Mouse (Mus musculus) layer of hippocampus, postnatal 10 days (tissue): ENCODE results near the gene Tspan9. TPM values are rescaled to one million over a fixed set of nuclear protein-coding genes. Genes with fewer than 3 reads are reported as not detected.

Experiments
- DNase-seq, 2 experiments: peaks; one replicate each; pipeline ENCODE4 v3.0.0; 2021; ENCODE audit warnings: low spot score in 2 of 2
- total RNA-seq, 2 experiments: library from RNA; stranded (reverse); gene quantifications; 2 replicates each; pipeline ENCODE4 v1.2.3; 2021

Tspan9 gene
- total RNA-seq, 2 experiments from 2014 or later = 79.8 to 84.6 TPM

DNA sequence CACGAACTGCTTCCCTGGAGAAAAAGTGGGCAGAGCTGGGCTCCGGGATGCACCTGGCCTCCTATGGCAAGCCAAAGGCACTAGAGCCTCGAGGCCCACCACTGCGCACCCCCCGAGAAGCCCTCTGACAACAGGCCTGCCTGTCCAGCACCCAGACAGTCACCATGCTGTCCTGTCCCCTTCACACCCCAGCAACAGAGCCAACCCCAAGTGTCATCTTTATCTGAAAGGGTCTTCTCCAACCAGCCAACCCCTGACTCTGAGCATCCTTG, 121.5 kb downstream of the Tspan9 start:
- no peak for DNase-seq

DNA sequence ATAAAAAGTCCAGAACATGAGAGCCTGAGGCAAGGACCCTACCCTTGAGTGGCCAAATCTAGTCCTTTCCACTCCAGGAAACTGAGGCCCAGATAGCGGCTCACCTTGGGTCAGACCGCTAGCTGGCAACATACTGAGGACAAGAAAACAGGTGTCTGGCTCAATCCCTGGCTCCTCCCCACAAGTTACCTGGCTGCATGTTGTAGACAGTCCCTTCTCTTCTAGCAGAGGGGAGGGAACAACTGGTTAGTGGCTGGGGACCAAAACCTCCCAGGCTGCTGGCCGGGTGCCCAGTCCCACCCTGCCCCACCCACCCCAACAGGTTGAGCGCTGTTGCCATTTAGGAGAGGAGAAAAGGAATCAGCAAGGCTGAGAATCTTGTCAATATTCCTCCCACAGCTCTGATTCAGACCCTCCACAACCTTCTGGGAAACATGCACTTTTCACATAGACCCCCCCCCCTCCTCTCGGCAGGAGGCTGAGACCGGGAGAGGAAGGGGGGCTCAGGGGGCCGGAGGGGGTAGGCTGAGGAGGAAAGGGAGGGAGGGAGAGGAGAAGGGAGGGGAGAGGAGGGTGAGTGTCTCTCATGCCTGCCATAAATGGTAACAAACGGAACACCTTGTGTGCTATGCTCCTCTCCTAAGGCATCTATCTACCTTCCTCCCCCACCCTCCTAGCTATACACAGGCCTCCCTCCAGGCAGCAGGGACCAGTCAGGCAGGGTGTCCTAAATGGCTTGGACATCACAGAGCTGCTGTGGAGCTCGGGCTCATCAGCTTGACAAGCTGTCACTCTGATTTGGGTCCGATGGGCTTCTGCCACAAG, 122.1 kb downstream of the Tspan9 start:
- DNase-seq = no peak

DNA sequence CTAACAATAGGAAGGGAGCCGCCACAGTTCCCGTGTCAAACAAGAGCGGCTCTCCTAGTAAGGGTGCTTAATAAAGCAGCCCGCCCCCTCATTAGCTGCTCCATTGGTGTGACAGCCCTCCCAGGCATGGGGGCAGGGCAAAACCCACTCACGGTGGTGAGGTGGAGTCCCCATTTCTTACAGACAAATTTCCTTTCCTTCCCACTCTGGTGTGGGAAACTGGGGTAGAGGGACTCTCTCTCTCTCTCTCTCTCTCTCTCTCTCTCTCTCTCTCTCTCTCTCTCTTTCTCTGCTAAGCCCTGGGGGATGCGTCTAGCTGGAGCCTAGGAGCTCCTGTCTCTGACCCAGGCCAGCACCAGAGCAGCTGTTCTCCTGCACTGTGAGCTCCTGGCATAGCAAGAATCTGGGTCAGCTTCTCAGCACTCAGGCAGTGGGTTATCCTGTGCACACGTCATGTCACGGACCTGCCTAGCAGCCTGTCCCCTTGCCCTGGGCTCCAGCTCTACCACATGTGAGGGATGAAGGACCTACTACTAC, 122.8 kb downstream of the Tspan9 start:
- DNase-seq = no peak

DNA sequence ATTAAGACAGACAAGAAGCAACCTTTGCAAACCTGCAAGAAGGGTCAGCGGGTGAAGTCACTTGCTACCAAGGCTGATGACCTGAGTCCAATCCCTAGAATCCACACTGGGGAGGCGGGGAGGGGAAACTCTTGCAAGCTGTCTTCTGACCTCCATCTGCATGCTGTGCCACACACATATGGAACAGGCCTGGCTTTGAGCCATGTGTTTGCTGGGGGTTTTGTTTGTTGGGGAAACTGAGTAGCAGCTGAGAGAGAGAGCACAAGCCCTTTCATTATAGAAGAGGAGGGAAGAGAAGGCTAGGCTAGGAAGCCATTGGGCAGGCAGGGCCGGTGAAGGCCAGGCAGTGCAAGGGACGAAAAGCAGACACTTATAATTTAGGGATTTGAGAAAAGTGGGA, 123.3 kb downstream of the Tspan9 start:
- DNase-seq = no peak

DNA sequence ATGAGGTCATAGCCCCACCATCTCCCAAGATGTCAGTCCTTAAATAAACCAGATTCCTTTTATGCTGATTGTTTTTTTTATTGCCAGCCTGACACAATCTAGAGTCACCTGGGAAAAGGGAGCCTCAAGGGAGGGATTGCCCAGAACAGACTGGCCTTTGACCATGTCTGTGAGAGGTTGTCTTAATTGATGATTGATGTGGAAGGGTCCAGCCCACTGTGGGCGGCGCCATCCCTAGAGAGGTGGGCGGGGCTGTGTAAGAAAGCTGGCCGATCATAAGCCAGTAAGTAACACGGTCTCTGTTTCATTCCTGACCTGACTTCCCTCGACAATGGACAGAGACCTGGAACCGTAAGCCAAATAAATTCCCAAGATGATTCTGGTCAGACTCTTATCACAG, 124.3 kb downstream of the Tspan9 start:
- no peak for DNase-seq

DNA sequence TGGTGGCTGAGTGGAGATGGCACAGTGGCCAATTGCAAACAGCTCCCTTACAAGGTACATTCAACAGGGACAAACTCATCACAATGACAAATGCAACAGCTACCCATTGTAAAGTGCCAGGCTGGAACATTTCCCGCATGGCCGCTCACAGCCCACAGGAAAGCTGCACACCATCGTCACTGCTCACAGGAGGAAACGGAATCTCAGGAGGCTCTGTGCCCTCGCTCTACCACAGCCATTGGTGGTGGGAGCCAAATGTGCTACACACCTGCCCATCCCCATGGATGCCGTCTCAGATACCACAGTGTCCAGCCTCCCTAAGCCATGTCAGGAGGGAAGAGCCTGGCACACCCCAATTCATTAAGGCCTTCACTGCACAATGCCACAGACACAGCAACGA, 128.1 kb downstream of the Tspan9 start:
- no peak for DNase-seq

DNA sequence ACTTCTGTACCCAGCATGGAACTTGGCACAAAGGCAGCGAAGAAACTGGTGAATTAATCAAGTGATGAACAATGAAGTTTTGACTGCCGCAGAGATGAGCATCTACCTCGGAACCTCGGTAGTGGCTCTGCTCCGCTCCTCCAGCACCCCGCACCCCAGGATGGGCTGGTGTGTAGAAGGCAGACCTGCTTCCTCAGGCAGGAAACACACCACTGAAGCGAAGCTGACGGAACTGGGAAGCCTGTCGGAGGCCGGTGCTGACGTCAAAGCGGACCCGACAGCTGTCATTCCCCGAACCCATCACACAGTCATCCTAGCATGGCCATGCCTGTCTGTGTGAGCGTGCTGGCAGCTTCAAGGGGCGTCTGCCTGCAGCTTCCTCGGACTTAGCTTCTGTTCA, 131.6 kb downstream of the Tspan9 start:
- DNase-seq = no peak

DNA sequence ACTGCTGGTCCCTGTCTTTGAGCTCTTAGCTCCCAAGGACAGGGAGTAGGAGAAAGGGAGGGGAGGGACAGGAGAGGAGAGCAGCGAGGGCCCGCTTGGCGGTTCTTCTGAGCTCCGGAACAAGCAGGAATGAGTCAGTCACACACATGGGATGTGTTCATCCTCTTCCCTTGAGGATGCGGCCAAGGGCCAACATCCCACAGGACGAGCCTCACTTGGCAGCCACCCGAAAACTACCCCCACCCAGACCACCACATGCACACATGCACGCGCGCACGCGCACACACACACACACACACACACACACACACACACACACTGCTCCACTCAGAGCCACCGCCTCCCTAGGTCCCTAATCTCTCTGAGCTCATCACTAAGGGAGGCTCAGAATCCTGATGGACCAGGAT, 132.3 kb downstream of the Tspan9 start:
- DNase-seq = no peak

DNA sequence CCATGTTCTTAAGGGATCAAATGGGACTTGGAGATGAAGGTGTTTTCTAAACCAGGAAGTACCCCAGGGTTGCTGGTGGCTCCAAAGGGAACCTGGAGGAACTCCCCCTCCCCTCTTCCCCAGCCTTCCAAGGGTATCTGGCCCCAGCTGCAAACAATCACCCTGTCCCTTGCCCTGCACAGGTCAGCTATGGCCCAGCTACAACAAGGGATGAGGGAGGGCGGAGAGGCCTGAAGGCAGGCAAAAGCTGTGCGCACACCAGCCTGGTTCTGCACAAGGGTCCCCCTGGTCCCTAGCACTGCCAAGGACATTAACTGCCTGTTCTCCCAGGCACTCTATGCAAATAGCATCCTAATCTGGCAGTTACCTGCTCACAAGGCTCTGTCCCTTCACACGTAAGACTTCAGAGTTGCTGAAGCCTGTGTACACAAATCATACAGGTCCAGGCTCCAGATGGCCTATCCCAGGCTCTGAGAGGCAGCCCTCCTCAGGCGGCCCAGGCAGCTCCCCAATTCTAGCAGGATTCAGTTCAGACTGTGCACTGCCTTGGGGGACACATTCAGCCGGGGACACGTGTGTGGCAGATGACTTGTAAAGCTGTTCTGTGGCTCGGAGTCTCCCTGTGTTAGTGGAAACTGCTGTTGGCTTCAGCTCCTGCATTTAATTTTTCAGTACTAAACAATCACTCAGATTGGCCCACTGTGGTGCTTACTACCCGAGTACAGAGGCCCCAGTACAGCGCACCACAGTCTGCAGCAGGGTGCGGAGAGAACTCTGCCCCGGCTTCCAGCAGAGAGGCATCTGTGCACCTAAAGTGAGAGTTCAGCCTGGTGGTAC, 133.0 kb downstream of the Tspan9 start:
- DNase-seq = no peak

DNA sequence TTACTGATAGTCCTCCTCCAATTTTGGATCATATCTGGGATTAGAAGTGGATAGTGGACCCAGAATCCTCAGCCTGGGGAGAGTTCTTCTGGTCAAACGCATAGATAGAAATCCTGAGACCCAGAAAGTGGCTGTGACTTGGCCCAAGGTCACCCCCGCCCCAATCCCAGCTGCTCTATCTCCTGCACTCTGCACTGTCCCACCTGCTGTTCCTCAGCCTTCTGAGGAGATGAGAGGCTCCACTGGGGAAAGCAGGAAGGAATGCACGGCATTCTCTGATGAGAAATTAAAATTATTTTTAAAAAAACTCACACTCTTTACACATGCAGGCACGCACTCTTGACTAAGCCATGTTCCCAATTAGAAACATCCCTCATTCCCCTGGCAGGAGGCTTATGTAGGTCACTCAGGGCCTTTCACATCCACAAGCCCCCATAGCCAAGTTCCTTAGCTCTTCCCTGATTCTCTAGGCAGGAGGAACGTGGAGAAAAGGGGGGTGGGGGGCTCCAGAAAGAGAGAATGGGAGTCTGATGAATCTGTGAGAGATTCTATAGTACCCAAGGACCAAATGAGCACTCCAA, 135.3 kb downstream of the Tspan9 start:
- DNase-seq = no peak

DNA sequence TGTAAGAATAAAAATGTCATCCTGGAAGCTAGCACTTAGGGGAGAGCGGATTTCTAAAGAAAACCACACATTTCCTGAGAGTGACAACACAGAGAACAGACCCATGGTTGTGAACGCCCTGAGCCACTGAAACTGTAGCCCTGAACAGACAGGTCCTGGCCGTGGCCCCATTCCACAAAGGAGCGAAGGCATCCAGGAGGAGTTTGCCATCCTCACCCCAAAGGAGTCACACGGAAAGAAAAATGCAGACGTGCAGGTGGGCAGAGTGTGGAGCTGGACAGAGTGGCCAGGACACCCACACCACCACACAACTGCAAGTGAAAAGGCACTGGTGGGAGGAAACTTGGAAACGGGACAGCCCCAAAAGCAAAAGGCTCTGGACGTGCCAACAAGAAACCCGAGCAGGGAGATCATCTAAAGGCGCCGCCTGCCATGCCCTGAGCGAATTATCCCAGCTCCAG, 136.1 kb downstream of the Tspan9 start:
- no peak for DNase-seq

DNA sequence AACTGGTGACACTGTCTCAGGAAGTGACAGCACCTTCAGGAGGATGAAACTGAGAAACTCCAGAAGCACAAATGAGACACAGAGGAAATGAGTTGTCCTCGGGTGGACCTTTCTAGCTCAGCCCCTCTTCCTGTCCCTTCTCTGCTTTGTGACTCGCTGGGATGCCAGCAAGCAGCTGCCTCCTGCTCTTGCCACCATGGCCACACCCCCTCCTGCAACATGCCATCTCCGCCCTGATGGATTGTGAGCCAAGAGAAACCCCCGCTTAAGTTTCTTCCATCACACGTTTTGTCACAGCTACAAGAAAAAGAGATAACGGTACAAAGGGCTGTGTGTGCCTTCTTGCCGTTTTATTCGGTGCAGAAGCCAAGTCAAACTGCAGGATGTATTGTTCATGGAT, 137.2 kb downstream of the Tspan9 start:
- peak in 1 of 2 experiments; percentile 50 for DNase-seq

DNA sequence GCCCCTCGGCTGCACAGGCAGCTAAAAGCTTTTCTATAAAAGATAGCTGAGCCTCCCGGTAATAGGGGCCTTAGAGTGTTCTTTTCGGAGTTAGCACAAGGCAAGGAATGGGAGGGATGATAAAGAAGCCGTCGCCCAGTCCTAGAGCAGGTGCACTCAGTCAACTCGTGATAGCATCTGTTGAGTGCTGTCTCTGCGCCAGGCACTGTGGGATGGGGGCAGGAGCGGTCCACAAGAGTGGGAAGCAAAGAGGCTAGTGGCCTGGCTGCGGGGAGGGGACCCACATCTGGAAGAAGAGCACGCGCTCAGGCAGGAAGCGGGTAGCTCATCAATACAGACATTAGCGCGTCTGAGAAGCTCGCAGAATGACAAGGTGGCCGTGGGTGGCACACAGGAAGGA, 138.8 kb downstream of the Tspan9 start:
- no peak for DNase-seq

DNA sequence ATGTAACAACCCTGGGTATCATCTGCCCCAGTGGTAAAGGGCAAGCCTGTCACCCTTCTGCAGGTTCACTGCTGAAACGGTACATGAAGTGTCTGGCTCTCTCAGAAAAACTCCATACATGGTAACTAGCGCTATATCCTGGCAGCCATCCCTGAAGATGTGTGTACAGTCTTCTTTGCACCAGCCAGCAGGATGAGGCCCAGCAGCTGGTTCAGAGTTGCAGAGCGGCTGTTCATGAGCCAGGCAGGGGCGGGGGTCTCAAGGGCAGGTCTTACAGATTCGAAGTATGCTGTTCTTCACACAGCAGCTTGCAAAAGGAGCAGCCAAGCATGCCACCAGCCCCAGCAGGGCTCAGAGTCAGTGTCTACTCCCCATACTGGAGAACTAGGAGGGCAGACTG, 139.9 kb downstream of the Tspan9 start:
- DNase-seq = no peak

DNA sequence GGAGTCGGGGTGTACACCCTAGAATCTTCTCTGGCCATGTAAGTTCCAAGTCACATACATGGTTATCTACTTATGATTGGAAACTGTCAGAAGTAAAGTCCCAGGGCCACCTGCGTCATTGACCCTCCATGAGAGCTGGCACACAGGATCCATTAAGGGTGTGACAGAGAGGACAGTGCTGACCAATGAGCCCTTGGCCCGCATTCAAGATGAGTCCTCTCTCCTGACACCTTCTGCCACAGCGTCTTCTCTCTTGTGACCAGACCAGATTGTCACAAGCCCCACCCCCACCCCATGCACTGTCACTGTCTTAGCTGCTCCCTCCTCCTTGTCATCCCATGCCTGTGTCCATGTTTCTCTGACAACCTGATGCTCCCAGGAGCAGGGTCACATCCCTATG, 140.7 kb downstream of the Tspan9 start:
- no peak for DNase-seq

DNA sequence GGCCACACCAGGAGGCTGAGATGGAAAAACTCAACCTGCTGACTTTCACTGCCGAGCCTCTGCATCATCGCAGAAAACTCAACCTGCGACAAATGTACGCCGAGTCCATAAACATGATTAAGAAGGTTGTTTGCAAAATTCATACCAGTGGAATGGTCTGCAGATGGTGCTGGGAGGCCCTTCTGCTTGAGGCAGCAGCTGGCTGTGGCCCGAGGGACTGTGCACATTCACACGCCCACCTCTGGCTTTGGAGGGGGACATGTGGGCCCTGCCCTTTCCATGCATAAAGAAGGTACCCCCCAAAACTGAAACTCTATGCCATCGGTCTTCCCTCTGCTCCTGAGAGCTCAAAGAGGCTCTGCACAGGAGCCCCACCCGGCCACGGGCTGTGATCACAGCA, 141.3 kb downstream of the Tspan9 start:
- DNase-seq = no peak

DNA sequence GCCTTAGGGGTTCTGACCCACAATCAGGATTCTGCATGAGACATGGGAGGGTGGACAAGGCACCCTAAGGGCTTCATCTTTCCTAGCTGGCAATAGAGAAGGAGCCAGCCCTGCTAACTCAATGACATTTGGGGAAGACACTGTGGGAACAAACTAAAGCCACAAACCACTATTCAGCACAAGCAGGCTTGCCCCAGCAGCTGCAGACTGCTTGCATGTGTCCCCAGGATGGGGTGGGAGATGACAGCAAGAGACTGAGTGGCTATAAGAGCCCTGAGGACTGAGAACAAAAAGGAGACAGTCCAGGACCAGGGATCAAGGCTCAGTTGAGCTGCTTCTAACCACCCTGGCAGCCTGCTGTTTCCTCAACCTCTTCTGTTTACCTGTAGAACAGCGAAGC, 141.8 kb downstream of the Tspan9 start:
- DNase-seq = no peak

DNA sequence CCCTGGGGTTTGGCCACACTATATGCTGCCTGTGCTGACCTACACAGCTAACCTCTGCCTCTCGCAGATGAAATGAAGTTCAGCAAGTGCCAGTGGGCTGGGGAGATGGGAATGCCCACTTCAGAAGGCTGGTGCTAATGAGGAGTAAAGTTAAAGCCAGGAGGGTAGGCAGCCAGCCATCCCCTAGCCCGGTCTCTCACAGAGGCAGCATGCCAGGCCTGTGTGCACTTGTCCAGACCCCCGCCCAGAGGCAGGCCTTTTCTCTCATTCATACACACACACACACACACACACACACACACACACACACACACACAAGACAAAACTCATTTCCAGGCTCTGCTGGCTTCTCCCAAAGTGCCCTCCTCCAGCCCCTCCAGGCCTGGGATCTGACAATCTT, 142.6 kb downstream of the Tspan9 start:
- DNase-seq = peak; percentile 62 to 74

DNA sequence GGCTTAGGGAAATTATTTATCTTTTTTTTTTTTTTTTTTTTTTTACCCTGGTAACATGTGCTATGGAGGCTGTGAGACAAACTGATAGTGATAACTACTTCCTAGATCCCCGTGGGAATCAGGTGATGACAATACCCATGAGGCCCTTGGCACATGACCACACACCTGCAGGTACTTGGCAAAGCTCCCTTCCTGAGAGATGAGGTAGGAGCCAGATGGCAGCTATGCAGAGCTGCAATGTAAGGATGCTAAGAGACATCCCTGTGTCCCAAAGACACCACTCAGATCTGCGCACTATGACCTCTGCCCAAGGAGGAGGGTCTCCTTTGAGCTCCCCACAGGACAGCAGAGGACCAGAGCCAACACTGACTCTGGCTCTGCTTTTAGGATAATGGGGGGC, 144.3 kb downstream of the Tspan9 start:
- no peak for DNase-seq

DNA sequence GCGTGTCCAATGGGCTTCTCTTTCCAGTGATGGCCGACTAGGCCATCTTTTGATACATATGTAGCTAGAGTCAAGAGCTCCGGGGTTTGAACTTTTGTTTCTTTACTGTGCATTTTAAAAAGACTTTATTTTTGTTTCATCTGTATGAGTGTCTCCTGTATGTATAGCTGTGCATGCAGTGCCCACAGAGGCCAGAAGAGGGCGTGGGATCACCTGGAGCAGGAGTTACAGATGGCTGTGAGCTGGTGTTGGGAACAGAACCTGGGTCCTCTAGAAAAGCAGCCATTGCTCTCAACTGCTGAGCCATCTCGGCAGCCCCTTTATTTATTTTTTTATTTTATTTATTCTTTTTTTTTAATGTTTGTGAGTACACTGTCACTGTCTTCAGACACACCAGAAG, 146.5 kb downstream of the Tspan9 start:
- DNase-seq = no peak

DNA sequence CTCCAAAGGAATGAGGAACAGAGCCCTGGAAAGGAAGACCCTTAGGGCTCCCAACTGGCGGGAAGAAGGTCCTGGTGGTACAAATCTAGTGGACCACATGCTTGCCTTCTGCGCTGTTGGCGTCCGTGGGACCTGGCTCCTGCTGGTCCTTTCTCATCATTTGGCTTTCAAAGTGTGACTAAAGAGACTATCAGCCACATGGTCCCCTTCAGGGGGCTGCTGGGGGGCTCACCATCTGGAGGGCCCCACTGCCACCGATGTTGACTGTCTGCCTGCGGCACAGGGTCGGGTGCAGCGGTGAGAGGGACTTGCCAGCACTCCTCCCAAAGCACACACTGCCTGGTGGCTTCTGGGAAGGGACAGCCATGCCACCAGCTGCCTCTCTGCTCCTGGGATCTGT, 150.4 kb downstream of the Tspan9 start:
- DNase-seq = peak; percentile 49 to 61

DNA sequence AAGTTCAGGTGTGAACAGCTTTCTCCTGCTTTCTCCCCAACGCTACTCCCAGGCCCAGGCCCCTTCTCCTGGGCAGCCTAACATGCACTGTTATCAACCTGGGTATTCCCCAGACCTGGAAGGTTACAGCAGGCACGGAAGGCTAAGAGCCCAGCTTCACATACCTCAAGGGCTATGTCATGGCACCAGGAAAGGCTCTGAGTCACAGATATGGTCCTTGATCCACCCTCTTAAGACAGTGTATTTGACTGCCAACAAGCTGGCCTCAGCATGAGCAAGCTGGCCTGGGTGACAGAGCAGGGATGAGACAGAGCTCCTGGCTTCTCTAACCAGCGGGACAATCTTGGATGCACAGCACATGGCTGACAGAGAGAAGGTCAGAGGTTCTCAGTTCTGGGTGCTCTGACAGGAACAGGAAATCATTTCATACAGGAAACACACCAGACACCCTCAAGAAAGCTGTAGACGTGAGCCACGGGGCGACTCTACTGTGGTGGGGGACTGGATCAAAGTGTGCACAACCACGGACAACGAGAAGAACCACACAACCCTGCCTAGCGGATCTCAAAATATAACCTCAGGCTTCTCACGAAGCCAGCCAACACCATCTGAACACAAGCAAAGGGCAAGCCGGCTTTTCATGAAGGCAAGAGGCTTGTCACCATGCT, 151.8 kb downstream of the Tspan9 start:
- DNase-seq = no peak
